In genomic region chr5:132229023-132229422, GRCm38 (mm10) we compare ENCODE assay signal across 14 mouse cellular contexts.
DNase-seq lines count a peak whose midpoint lies in the region; ATAC-seq and TF ChIP-seq lines count a peak whose summit lies in the region.
"Had no signal": no experiment of that assay in that cellular context is flagged by ENCODE, and none has a peak within 500 bp of the region (broad histone marks: within the 10 kb centered on the region; RNA-seq: fewer than 3 reads in every experiment).

No protein-coding gene starts in this region.

- WGBS in forebrain, embryonic 10.5 days = 86% methylated on average over 1 of the region's 1 CpGs
- 43% methylated on average over 1 of the region's 1 CpGs for WGBS in forebrain, embryonic 11.5 days
- 13% methylated on average over 1 of the region's 1 CpGs for WGBS in heart, embryonic 16.5 days
- 50% methylated on average over 1 of the region's 1 CpGs for WGBS in liver, postnatal 0 days (ENCODE audit: insufficient replicate concordance)
- 59% methylated on average over 1 of the region's 1 CpGs for WGBS in liver, embryonic 12.5 days (ENCODE audit: insufficient replicate concordance)
- WGBS in forebrain, embryonic 16.5 days = 17% methylated on average over 1 of the region's 1 CpGs

- no peaks in the 10 kb centered on the region for H3K9me3 ChIP-seq in forebrain, embryonic 10.5 days
- H3K9me3 ChIP-seq in forebrain, embryonic 11.5 days (ENCODE audit: control insufficient read depth, low read length) = no peaks in the 10 kb centered on the region
- H3K9me3 ChIP-seq in heart, embryonic 16.5 days (replicated peaks; ENCODE audit: control insufficient read depth, low read length) = peaks cover 8% of the 10 kb centered on the region; the same call in 1 of the 2 replicates
- no peaks in the 10 kb centered on the region for H3K9me3 ChIP-seq in liver, postnatal 0 days (ENCODE audit: low read length)
- H3K9me3 ChIP-seq in liver, embryonic 12.5 days (replicated peaks) = no peaks in the 10 kb centered on the region
- no peaks in the 10 kb centered on the region for H3K9me3 ChIP-seq in forebrain, embryonic 16.5 days (ENCODE audit: control insufficient read depth, low read length)
- H3K9me3 ChIP-seq: heart, embryonic 10.5 days had no signal

- no peak overlapping the region for H3K9ac ChIP-seq in forebrain, embryonic 11.5 days (ENCODE audit: low read length)
- no peak overlapping the region for H3K9ac ChIP-seq in heart, embryonic 16.5 days (ENCODE audit: low read length)
- no peak overlapping the region for H3K9ac ChIP-seq in liver, postnatal 0 days (replicated peaks)
- H3K9ac ChIP-seq in liver, embryonic 12.5 days = no peak overlapping the region
- H3K9ac ChIP-seq in forebrain, embryonic 16.5 days (replicated peaks; ENCODE audit: low read depth, low read length) = no peak overlapping the region

- peaks cover 18% of the 10 kb centered on the region; the same call in 1 of the 2 replicates for H3K27me3 ChIP-seq in forebrain, embryonic 10.5 days (ENCODE audit: poor library complexity, severe bottlenecking)
- H3K27me3 ChIP-seq in forebrain, embryonic 11.5 days (ENCODE audit: control insufficient read depth, insufficient read depth, low read length) = 0 out of 2 replicates have a peak, but pooled peaks cover 2% of the 10 kb centered on the region
- no peaks in the 10 kb centered on the region for H3K27me3 ChIP-seq in heart, embryonic 16.5 days (ENCODE audit: control insufficient read depth, insufficient read depth, low read length)
- H3K27me3 ChIP-seq in liver, postnatal 0 days (ENCODE audit: insufficient read depth, low read length) = no peaks in the 10 kb centered on the region
- H3K27me3 ChIP-seq in liver, embryonic 12.5 days (replicated peaks) = no peaks in the 10 kb centered on the region
- H3K27me3 ChIP-seq in forebrain, embryonic 16.5 days (replicated peaks; ENCODE audit: control insufficient read depth, insufficient read depth, low read length) = no peaks in the 10 kb centered on the region
- H3K27me3 ChIP-seq: megakaryocyte, embryonic 14.5 days had no signal

- TF ChIP-seq CTCF in liver, postnatal 0 days (IDR thresholded peaks at IDR 0.05; ENCODE audit: low read depth) = no peak

- no peak overlapping the region for H3K4me3 ChIP-seq in forebrain, embryonic 10.5 days
- H3K4me3 ChIP-seq in forebrain, embryonic 11.5 days (ENCODE audit: low read depth, low read length) = no peak overlapping the region
- H3K4me3 ChIP-seq in heart, embryonic 16.5 days (ENCODE audit: low read length) = no peak overlapping the region
- no peak overlapping the region for H3K4me3 ChIP-seq in liver, postnatal 0 days (ENCODE audit: low read depth, low read length)
- no peak overlapping the region for H3K4me3 ChIP-seq in liver, embryonic 12.5 days
- H3K4me3 ChIP-seq in forebrain, embryonic 16.5 days (replicated peaks; ENCODE audit: low read length) = no peak overlapping the region
- H3K4me3 ChIP-seq: erythroblast, embryonic 14.5 days; layer of hippocampus, adult 2 months; megakaryocyte, embryonic 14.5 days had no signal

- DNase-seq in forebrain, embryonic 10.5 days (ENCODE audit: extremely low spot score, low spot score) = no peak
- DNase-seq in forebrain, embryonic 11.5 days (ENCODE audit: low spot score) = no peak
- no peak for DNase-seq in heart, adult 9 months (ENCODE audit: low spot score in 2 of 2)
- no peak for DNase-seq in liver, postnatal 0 days
- DNase-seq in cerebellum, postnatal 14 days = no peak
- DNase-seq: lung, adult 2 months; thymus, postnatal 4 days had no signal

- H3K4me2 ChIP-seq in forebrain, embryonic 11.5 days (ENCODE audit: low read depth, low read length, severe bottlenecking) = no peak overlapping the region
- peak overlapping the region; percentile 54; the same call in 1 of the 2 replicates for H3K4me2 ChIP-seq in heart, embryonic 16.5 days (ENCODE audit: low read depth, low read length)
- H3K4me2 ChIP-seq in liver, postnatal 0 days (ENCODE audit: low read depth, low read length) = peak overlapping the region; percentile 48; the same call in 1 of the 2 replicates
- H3K4me2 ChIP-seq in liver, embryonic 12.5 days = no peak overlapping the region
- peak overlapping the region; percentile 38 for H3K4me2 ChIP-seq in forebrain, embryonic 16.5 days (ENCODE audit: low read length)

- ATAC-seq in forebrain, embryonic 11.5 days (replicated peaks; ENCODE audit: low FRiP score) = no peak
- no peak for ATAC-seq in heart, embryonic 16.5 days (replicated peaks; ENCODE audit: extremely low read depth, insufficient read depth, low FRiP score)
- ATAC-seq in liver, postnatal 0 days = no peak
- no peak for ATAC-seq in liver, embryonic 12.5 days
- peak; percentile 45; the same call in 1 of the 2 replicates for ATAC-seq in forebrain, embryonic 16.5 days

- H3K27ac ChIP-seq in forebrain, embryonic 10.5 days = peak overlapping the region; percentile 40
- no peak overlapping the region for H3K27ac ChIP-seq in forebrain, embryonic 11.5 days (ENCODE audit: low read depth, low read length)
- peak overlapping the region; percentile 53; the same call in 1 of the 2 replicates for H3K27ac ChIP-seq in heart, embryonic 16.5 days (ENCODE audit: low read length)
- no peak overlapping the region for H3K27ac ChIP-seq in liver, postnatal 0 days (ENCODE audit: low read depth)
- no peak overlapping the region for H3K27ac ChIP-seq in liver, embryonic 12.5 days
- peak overlapping the region; percentile 73; the same call in 1 of the 2 replicates for H3K27ac ChIP-seq in forebrain, embryonic 16.5 days (ENCODE audit: low read length)
- H3K27ac ChIP-seq: heart, embryonic 10.5 days had no signal

- TF ChIP-seq EP300 in liver, postnatal 0 days (IDR thresholded peaks at IDR 0.05; ENCODE audit: low read depth) = no peak

- peaks cover 8% of the 10 kb centered on the region for H3K36me3 ChIP-seq in forebrain, embryonic 10.5 days (replicated peaks)
- H3K36me3 ChIP-seq in forebrain, embryonic 11.5 days (ENCODE audit: control insufficient read depth, insufficient read depth, low read length) = no peaks in the 10 kb centered on the region
- 0 out of 2 replicates have a peak, but pooled peaks cover 3% of the 10 kb centered on the region for H3K36me3 ChIP-seq in heart, embryonic 16.5 days (ENCODE audit: control insufficient read depth, insufficient read depth)
- H3K36me3 ChIP-seq in liver, postnatal 0 days (replicated peaks; ENCODE audit: insufficient read depth, low read length) = no peaks in the 10 kb centered on the region
- H3K36me3 ChIP-seq in liver, embryonic 12.5 days = no peaks in the 10 kb centered on the region
- no peaks in the 10 kb centered on the region for H3K36me3 ChIP-seq in forebrain, embryonic 16.5 days (ENCODE audit: control insufficient read depth, insufficient read depth)
- H3K36me3 ChIP-seq: heart, embryonic 10.5 days had no signal

- H3K4me1 ChIP-seq in forebrain, embryonic 10.5 days = peaks cover 46% of the 10 kb centered on the region
- H3K4me1 ChIP-seq in forebrain, embryonic 11.5 days (replicated peaks; ENCODE audit: control insufficient read depth, insufficient read depth, low read length) = peaks cover 14% of the 10 kb centered on the region; the same call in 1 of the 2 replicates
- H3K4me1 ChIP-seq in heart, embryonic 16.5 days (ENCODE audit: control insufficient read depth, insufficient read depth, low read length) = peaks cover 19% of the 10 kb centered on the region
- peaks cover 3% of the 10 kb centered on the region; the same call in 1 of the 2 replicates for H3K4me1 ChIP-seq in liver, postnatal 0 days (ENCODE audit: insufficient read depth)
- peaks cover 21% of the 10 kb centered on the region; the same call in 1 of the 2 replicates for H3K4me1 ChIP-seq in liver, embryonic 12.5 days
- H3K4me1 ChIP-seq in forebrain, embryonic 16.5 days (replicated peaks; ENCODE audit: control insufficient read depth, insufficient read depth, low read length) = peaks cover 29% of the 10 kb centered on the region

Comparison
In these comparisons a context has a peak if more than half of its experiments do, and no peak if none do; other contexts are left out.
1. H3K27ac ChIP-seq: peak in forebrain, embryonic 10.5 days (single experiment), heart, embryonic 16.5 days (single experiment) and forebrain, embryonic 16.5 days (single experiment); none in forebrain, embryonic 11.5 days (single experiment), liver, postnatal 0 days (single experiment) and liver, embryonic 12.5 days (single experiment).
2. H3K4me2 ChIP-seq: peak in heart, embryonic 16.5 days (single experiment), liver, postnatal 0 days (single experiment) and forebrain, embryonic 16.5 days (single experiment); none in forebrain, embryonic 11.5 days (single experiment) and liver, embryonic 12.5 days (single experiment).